Mouse (Mus musculus) liver, adult 2 months (tissue): ENCODE data around the gene Tm4sf20.

Experiments
- CTCF ChIP-seq: fragments of 200-500 bp; IDR thresholded peaks from 2 replicates; pipeline ENCODE4 v1.5.1; 2011; ENCODE audit warnings: low read depth, low read length, control low read depth
- POLR2A ChIP-seq: fragments of 200-500 bp; IDR thresholded peaks from 2 replicates; pipeline ENCODE4 v1.6.1; 2011; ENCODE audit warnings: low read length, control low read depth; ENCODE audit not compliant: insufficient read depth; ENCODE audit errors: extremely low read depth

DNA sequence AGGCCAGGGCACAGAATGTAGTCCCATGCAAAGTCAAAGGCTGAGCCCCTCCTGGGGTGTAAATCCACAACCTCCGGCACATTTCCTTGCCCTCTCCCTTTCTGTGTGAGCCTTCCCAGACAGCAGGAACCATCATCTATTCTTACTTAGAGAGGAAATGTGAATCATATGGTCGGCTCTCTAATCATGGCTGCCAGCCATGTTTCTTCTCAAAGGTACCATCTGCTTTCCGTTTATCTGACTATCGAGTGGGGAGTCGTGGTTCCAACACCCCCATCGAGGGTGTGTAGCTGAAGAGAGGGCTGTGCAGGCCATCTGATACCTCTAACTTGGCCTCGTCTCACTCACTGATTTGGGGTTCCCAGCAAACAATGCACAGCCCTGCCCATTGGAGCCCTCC lies 19.8 kb upstream of the Tm4sf20 start:
- no peak for TF ChIP-seq POLR2A
- no peak for TF ChIP-seq CTCF
